Mouse (Mus musculus) CH12.LX (cell line): ENCODE results near the gene Ppm1n. TPM values are rescaled to one million over a fixed set of nuclear protein-coding genes. Genes with fewer than 3 reads are reported as not detected.
A peak's percentile ranks its signal among the peaks of the same experiment; 100 is the strongest.

Experiments
- DNase-seq: peaks from one replicate; pipeline ENCODE4 v3.0.0-alpha.2; 2013; ENCODE audit errors: extremely low read depth
- H3K27ac ChIP-seq: 2 replicates; pipeline ENCODE4 v1.5.1; 2012; ENCODE audit warnings: low read depth, mild to moderate bottlenecking, control low read depth, moderate library complexity; ENCODE audit not compliant: insufficient read depth
- H3K27me3 ChIP-seq: replicated peaks from 2 replicates; pipeline ENCODE3; 2012; ENCODE audit warnings: inconsistent platforms
- H3K36me3 ChIP-seq, 2 experiments: replicated peaks in 1 of 2; 2 replicates each; pipeline versions ENCODE3 to v1.6.1; 2012; ENCODE audit warnings: inconsistent platforms in 1 of 2, low read length in 1 of 2, mild to moderate bottlenecking in 1 of 2, mixed read lengths in 1 of 2, moderate library complexity in 1 of 2; ENCODE audit not compliant: control insufficient read depth in 1 of 2, insufficient read depth in 1 of 2
- H3K4me1 ChIP-seq, 2 experiments: 2 replicates each; pipeline ENCODE4 v1.6.1; 2012; ENCODE audit warnings: inconsistent platforms in 1 of 2, moderate library complexity in 1 of 2; ENCODE audit not compliant: insufficient read depth in 2 of 2, control insufficient read depth in 1 of 2
- H3K4me2 ChIP-seq: 2 replicates; pipeline ENCODE4 v1.6.1; 2012; ENCODE audit warnings: low read depth, mild to moderate bottlenecking, control low read depth; ENCODE audit not compliant: poor library complexity, insufficient read depth, severe bottlenecking
- H3K4me3 ChIP-seq, 3 experiments: fragments of 150-350 bp in 1 of 3; sonication (generic) in 1 of 3; replicated peaks in 1 of 3; 2 replicates each; pipeline versions ENCODE3 to v1.5.1; 2011 to 2012; ENCODE audit warnings: low read depth in 2 of 3, low read length in 2 of 3, mild to moderate bottlenecking in 2 of 3, moderate library complexity in 2 of 3, control low read depth in 1 of 3, improper control_type of control experiment in 1 of 3, inconsistent platforms in 1 of 3, mixed read lengths in 1 of 3; ENCODE audit not compliant: poor library complexity in 1 of 3
- H3K79me2 ChIP-seq: replicated peaks from 2 replicates; pipeline ENCODE4 v1.6.1; 2012; ENCODE audit warnings: mild to moderate bottlenecking, moderate library complexity; ENCODE audit not compliant: control insufficient read depth, poor library complexity, insufficient read depth, severe bottlenecking; ENCODE audit errors: extremely low read depth
- H3K9ac ChIP-seq: 2 replicates; pipeline ENCODE4 v1.6.1; 2012; ENCODE audit warnings: low read depth, mild to moderate bottlenecking, control low read depth, moderate library complexity; ENCODE audit not compliant: insufficient read depth
- H3K9me3 ChIP-seq: replicated peaks from 2 replicates; pipeline ENCODE3; 2012; ENCODE audit warnings: low read length, inconsistent platforms, mixed read lengths
- BHLHE40 ChIP-seq: IDR thresholded peaks from 2 replicates; pipeline ENCODE4 v1.6.1; 2011; ENCODE audit warnings: mild to moderate bottlenecking, low read depth, low read length, improper control_type of control experiment
- CHD1 ChIP-seq: IDR thresholded peaks from 2 replicates; pipeline ENCODE4 v1.6.1; 2012; ENCODE audit warnings: low read depth, low read length, improper control_type of control experiment, inconsistent platforms
- E2F4 ChIP-seq: IDR thresholded peaks from 2 replicates; pipeline ENCODE4 v1.6.1; 2011; ENCODE audit warnings: low read depth, low read length, improper control_type of control experiment; ENCODE audit not compliant: insufficient replicate concordance
- ETS1 ChIP-seq: conservative IDR thresholded peaks from 2 replicates; pipeline ENCODE4 v1.6.1; 2012; ENCODE audit warnings: low read depth, mild to moderate bottlenecking, inconsistent platforms, low read length, improper control_type of control experiment, moderate library complexity
- HCFC1 ChIP-seq: IDR thresholded peaks from 2 replicates; pipeline ENCODE4 v1.6.1; 2012; ENCODE audit warnings: low read depth, mild to moderate bottlenecking, inconsistent platforms, low read length, improper control_type of control experiment
- JUN ChIP-seq: IDR thresholded peaks from 2 replicates; pipeline ENCODE4 v1.6.1; 2011; ENCODE audit warnings: low read depth, mild to moderate bottlenecking, low read length, improper control_type of control experiment, moderate library complexity; ENCODE audit not compliant: insufficient read depth
- JUND ChIP-seq: conservative IDR thresholded peaks from 2 replicates; pipeline ENCODE4 v1.6.1; 2011; ENCODE audit warnings: low read depth, low read length, improper control_type of control experiment
- KAT2A ChIP-seq: IDR thresholded peaks from 2 replicates; pipeline ENCODE4 v1.6.1; 2012; ENCODE audit warnings: low read length, improper control_type of control experiment, inconsistent platforms; ENCODE audit not compliant: insufficient replicate concordance
- MAFK ChIP-seq: IDR thresholded peaks from 2 replicates; pipeline ENCODE4 v1.6.1; 2011; ENCODE audit warnings: low read length, improper control_type of control experiment; ENCODE audit not compliant: insufficient replicate concordance
- MAX ChIP-seq: IDR thresholded peaks from 2 replicates; pipeline ENCODE4 v1.6.1; 2011; ENCODE audit warnings: low read length, improper control_type of control experiment
- MAZ ChIP-seq: IDR thresholded peaks from 2 replicates; pipeline ENCODE4 v1.6.1; 2012; ENCODE audit warnings: low read depth, mild to moderate bottlenecking, inconsistent platforms, low read length, improper control_type of control experiment, moderate library complexity
- MXI1 ChIP-seq: IDR thresholded peaks from 2 replicates; pipeline ENCODE4 v1.6.1; 2011; ENCODE audit warnings: mild to moderate bottlenecking, low read depth, low read length, improper control_type of control experiment
- NRF1 ChIP-seq: IDR thresholded peaks from 2 replicates; pipeline ENCODE4 v1.6.1; 2014; ENCODE audit warnings: low read depth, mild to moderate bottlenecking, inconsistent platforms, low read length, improper control_type of control experiment, moderate library complexity
- PAX5 ChIP-seq: IDR thresholded peaks from 2 replicates; pipeline ENCODE4 v1.6.1; 2012; ENCODE audit warnings: low read length, inconsistent platforms, mixed read lengths
- POLR2A ChIP-seq: IDR thresholded peaks from 2 replicates; pipeline ENCODE4 v1.6.1; 2011; ENCODE audit warnings: low read depth, mild to moderate bottlenecking, improper control_type of control experiment, low read length
- RCOR1 ChIP-seq: conservative IDR thresholded peaks from 2 replicates; pipeline ENCODE4 v1.6.1; 2012; ENCODE audit warnings: low read depth, mild to moderate bottlenecking, inconsistent platforms, low read length, improper control_type of control experiment
- SMC3 ChIP-seq: IDR thresholded peaks from 2 replicates; pipeline ENCODE4 v1.6.1; 2011; ENCODE audit warnings: low read depth, low read length, improper control_type of control experiment
- TBP ChIP-seq: conservative IDR thresholded peaks from 2 replicates; pipeline ENCODE4 v1.6.1; 2011; ENCODE audit warnings: low read depth, low read length, improper control_type of control experiment
- UBTF ChIP-seq: IDR thresholded peaks from 2 replicates; pipeline ENCODE4 v1.6.1; 2012; ENCODE audit warnings: low read depth, mild to moderate bottlenecking, inconsistent platforms, low read length, improper control_type of control experiment, moderate library complexity
- USF2 ChIP-seq: conservative IDR thresholded peaks from 2 replicates; pipeline ENCODE4 v1.6.1; 2011; ENCODE audit warnings: low read depth, low read length, improper control_type of control experiment
- ZC3H11A ChIP-seq: IDR thresholded peaks from 2 replicates; pipeline ENCODE4 v1.6.1; 2012; ENCODE audit warnings: low read depth, mild to moderate bottlenecking, inconsistent platforms, low read length, improper control_type of control experiment
- ZMIZ1 ChIP-seq: IDR thresholded peaks from 2 replicates; pipeline ENCODE4 v1.6.1; 2012; ENCODE audit warnings: low read depth, mild to moderate bottlenecking, inconsistent platforms, low read length, improper control_type of control experiment
- dilution Hi-C: fragments of 300-500 bp; cut with MboI; formaldehyde crosslinking; loops from 2 replicates; pipeline ENCODE4 v1.14.3; 2020; ENCODE audit warnings: low sequenced_read_pairs; ENCODE audit not compliant: extremely low pct_unique_long_range_greater_than_20kb, extremely low pct_ligation_motif_present
- in situ Hi-C: fragments of 300-500 bp; cut with MboI; formaldehyde crosslinking; loops from 3 replicates; pipeline ENCODE4 v1.14.3; 2019; ENCODE audit warnings: low sequenced_read_pairs, low pct_ligation_motif_present, low pct_unique_long_range_greater_than_20kb, mixed read lengths
- polyA plus RNA-seq: library from polyadenylated mRNA; unstranded; fragments of >175 nt; gene quantifications from 2 replicates; pipeline ENCODE4 v1.2.1, GENCODE M21; 2012; ENCODE audit warnings: low read depth; ENCODE audit not compliant: insufficient read length
- total RNA-seq, 2 experiments: library from RNA; depleted of rRNA; stranded (reverse); fragments of 300-350 nt in 1 of 2; fragments of >200 nt in 1 of 2; gene quantifications; 2 replicates each; pipeline ENCODE4 v1.2.3; 2012 to 2014

The Ppm1n gene
- total and polyA plus RNA-seq, 3 experiments: not detected

DNA sequence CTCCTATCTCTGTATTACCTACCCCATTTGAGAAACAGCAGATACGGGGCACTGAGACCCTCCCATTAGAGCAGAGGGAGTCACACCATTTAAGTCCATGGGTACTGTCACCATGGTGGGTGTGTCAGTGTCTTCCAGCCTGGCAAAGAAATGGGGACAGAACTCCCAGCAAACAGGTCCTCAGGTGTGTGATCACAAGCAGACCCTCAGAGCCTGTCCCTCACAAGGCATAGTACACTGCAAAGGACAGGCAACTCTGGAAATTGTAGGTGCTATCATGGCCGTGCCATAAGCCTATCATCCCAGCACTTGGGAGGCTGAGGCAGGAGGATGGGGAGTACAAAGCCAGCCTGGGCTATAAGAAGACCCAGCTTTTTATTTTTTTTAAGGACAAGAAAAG, 38.3 kb upstream of the Ppm1n start:
- in situ Hi-C loops: no loop called here
- no peak for TF ChIP-seq CHD1
- TF ChIP-seq MXI1: no peak
- no peak for TF ChIP-seq TBP
- no peak for TF ChIP-seq ZMIZ1
- no peak for TF ChIP-seq POLR2A
- TF ChIP-seq ETS1: no peak
- peaks cover 15 to 48% of the 10 kb centered on the region in 2 experiments for H3K4me1 ChIP-seq
- no peaks in the 10 kb centered on the region for H3K79me2 ChIP-seq
- H3K4me3 ChIP-seq: no peak overlapping the region
- no peak for DNase-seq
- peaks cover 7% of the 10 kb centered on the region for H3K9me3 ChIP-seq
- H3K9ac ChIP-seq: no peak overlapping the region
- no peak overlapping the region for H3K27ac ChIP-seq
- H3K36me3 ChIP-seq: no peaks in the 10 kb centered on the region
- dilution Hi-C loops: no loop called here
- peaks cover 93% of the 10 kb centered on the region for H3K27me3 ChIP-seq
- no peak overlapping the region for H3K4me2 ChIP-seq

DNA sequence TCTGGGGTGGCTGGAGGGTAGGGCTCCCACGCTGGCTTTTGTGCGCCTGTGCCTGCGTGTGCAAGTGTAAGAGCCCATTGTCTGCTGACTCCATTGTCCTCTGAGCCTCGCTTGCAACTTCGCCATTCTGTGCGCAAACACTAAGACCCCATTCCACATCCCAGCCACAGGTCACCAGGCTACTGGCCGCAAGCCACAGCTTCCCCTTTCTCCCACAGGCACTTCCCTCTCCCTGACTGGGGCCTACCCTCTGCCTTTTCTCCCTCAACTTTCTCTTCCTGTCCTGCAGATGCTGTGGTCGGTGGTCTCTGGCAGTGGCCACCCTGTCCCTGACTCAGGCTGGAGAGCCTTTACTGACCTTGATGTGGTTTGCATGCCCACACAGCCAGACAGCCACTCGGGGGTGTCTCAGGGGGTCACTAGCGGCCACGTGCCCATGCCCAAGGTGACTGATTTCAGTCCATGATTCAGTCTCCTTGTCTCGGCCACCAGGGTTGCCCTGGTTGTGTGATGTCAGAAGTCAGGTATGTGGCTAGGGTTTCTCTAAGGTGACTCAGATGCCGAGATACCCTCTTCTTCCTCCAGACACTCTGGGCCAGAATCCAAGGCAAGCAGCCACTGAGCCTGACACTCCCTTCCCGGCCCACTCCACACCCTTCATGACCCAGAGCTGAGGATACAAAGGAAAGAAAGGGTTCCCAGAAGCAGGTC, 36.7 kb upstream of the Ppm1n start:
- dilution Hi-C loops (no loop called here), in situ Hi-C loops (no loop called here)
- H3K79me2 ChIP-seq: no peaks in the 10 kb centered on the region
- H3K9me3 ChIP-seq: peaks cover 13% of the 10 kb centered on the region
- H3K4me3 ChIP-seq: no peak overlapping the region
- H3K4me2 ChIP-seq: no peak overlapping the region
- TF ChIP-seq MAFK (no peak), ZC3H11A (no peak), MAX (no peak), BHLHE40 (0 out of 2 replicates have a peak, but pooled peaks have one; percentile 14), HCFC1 (no peak), NRF1 (no peak), TBP (no peak), JUN (no peak), JUND (no peak)
- no peak for DNase-seq
- no peak overlapping the region for H3K27ac ChIP-seq
- peaks cover 94% of the 10 kb centered on the region for H3K27me3 ChIP-seq
- no peak overlapping the region for H3K9ac ChIP-seq
- peaks cover 11 to 39% of the 10 kb centered on the region in 2 experiments for H3K4me1 ChIP-seq
- no peaks in the 10 kb centered on the region for H3K36me3 ChIP-seq

DNA sequence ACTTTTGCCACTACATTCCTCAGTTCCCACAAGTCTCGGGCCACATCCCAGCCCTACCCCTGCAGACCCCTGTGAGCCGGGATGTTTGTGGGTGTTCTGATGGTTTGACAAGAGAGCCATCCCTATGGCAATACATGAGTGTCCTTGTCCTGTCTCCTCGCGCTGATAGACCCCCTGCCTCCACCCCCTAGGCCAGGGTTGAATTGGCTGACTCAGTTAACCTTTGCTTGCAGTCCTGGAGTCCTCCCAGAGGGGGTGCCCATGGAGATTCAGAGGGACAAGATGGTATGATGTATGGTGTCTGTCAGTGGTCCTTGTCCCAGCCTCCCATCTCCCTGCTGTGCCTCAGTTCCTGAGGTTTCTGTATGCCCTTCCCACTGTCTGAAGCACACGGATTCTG, 34.2 kb upstream of the Ppm1n start:
- Histone ChIP-seq H3K27ac (no peak overlapping the region), H3K79me2 (no peaks in the 10 kb centered on the region), H3K9me3 (peaks cover 8% of the 10 kb centered on the region), H3K4me3 (no peak overlapping the region), H3K4me2 (no peak overlapping the region), H3K27me3 (peaks cover 88% of the 10 kb centered on the region), H3K36me3 (no peaks in the 10 kb centered on the region)
- dilution Hi-C loops: no loop called here
- no peak for DNase-seq
- in situ Hi-C loops: no loop called here
- TF ChIP-seq E2F4: no peak
- TF ChIP-seq TBP: no peak
- TF ChIP-seq CHD1: no peak
- TF ChIP-seq JUN: no peak
- no peak for TF ChIP-seq MXI1
- TF ChIP-seq USF2: no peak
- no peak for TF ChIP-seq KAT2A
- TF ChIP-seq SMC3: no peak
- no peak for TF ChIP-seq BHLHE40
- no peak for TF ChIP-seq UBTF
- TF ChIP-seq ETS1: no peak
- TF ChIP-seq RCOR1: no peak
- TF ChIP-seq MAZ: no peak
- TF ChIP-seq MAFK: no peak
- TF ChIP-seq POLR2A: no peak
- no peak for TF ChIP-seq MAX
- no peak for TF ChIP-seq PAX5
- TF ChIP-seq, all 38 proteins: peak for 0
- peaks cover 5 to 26% of the 10 kb centered on the region in 2 experiments; a peak in 3 of 4 replicates for H3K4me1 ChIP-seq
- no peak overlapping the region for H3K9ac ChIP-seq
